Mouse (Mus musculus): ENCODE results near the gene Upk1b. TPM values are rescaled to one million over a fixed set of nuclear protein-coding genes. Genes with fewer than 3 reads are reported as not detected.
"Not testable (repeated sequence)": the region's sequence is repeated elsewhere in the genome, so short reads cannot be mapped to it uniquely, and the experiment has no call there.

The Upk1b gene
- not detected for total RNA-seq (2021)
- long read RNA-seq, experiment 1 = 0 reads
- long read RNA-seq, experiment 2 = 0 reads

DNA sequence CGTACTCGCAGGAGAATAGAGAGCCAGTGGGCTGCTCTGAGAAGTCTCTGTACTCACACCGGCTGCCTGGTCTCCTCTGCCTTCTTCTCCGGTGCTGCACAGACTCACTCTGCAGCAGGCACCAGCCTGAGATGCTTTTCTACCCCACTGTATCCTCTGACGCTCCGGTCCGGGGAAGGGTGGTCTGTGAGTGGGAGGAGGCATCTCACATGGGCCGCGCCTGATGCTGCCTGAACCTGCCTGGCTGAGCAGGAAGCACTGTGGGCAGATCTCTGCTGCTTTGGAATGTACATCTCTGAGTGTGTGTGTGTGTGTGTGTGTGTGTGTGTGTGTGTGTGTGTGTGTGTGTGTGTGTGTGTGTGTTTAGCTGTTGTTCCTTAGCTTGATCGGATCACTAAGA lies at the start of gene Upk1b:
Upk1b (minus strand) TSS at position 238 of the 400 bp plus-strand sequence.
- DNase-seq = no peak

DNA sequence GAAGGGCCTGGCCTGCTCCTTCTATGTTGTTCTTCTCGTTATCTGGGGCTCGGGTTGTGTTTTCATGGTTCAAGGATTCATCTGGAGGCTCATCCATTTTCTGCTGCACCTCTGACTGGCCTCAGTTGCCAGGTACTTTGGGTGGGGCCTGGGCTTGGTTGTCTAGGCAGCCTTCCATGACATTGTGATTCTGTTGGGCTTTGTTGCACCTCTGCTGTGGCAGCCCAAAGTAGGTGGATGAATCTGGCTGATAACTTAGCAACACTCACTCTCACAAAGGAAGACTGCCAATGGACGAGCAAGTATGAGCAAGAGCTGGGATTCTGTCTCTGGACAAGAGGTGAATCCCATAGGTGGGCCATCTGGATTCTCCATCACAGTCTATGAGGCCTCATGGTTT lies 28.5 kb upstream of the Upk1b start, which contains the start of gene 4930435E12Rik:
4930435E12Rik (minus strand) TSS at position 101 of the 400 bp plus-strand sequence.
- DNase-seq = no peak

DNA sequence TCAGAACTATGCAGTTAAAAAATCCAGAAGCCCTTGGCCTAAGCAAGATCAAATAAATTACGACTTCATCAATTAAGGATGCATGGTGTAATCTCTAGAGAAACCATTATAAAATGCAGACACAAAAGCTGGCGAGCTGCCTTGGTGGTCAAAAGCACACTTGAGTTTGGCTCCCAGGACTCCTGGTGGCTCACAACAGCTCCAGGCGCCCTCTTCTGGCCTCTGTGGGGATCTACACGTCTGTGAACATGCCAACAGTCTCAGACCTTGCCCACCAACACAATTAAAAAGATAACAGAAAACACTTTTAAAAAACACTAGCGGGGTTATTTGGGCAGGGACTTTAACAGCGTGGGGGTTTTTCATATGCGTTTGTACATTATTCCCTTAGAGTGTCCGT lies 12.4 kb upstream of the Upk1b start:
- DNase-seq = peak; percentile 23

DNA sequence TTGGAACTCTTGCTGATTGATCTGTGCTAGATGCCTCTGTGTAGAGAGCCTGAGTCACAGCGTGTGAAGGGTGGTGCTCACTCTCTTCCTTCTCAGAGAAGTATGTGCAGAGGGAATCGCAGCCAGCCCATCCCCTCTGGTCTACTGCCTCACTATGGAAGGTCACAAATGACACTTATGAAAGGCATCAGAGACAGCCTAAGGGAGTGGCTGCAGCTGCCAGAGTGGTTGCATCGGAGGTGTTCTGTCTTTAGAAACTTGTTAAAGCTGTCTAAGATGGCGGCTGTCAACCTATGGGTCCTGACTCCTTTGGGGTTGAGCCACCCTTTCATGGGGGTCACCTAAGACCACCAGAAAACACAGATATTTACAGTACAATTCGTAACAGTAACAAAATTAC lies 10.1 kb upstream of the Upk1b start:
- DNase-seq = no peak

DNA sequence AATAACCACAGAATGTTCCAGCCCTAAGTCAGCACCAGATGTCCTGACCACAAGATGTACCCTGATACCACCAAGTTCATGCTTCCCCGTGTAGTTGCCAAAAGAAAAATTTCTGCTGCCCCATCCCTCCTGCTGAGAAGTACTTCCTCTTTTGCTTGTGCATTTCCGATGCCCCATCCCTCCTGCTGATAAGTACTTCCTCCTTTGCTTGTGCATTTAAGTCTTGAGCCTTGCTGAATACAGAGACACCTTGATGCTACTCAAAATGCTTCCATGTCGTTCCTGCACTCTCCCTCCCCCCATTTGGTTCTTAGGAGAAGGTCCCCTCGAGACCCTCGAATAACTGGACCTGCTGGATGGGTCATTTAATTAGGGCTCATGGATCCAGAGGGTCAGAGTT lies 7.7 kb upstream of the Upk1b start:
- not testable (repeated sequence) for DNase-seq

DNA sequence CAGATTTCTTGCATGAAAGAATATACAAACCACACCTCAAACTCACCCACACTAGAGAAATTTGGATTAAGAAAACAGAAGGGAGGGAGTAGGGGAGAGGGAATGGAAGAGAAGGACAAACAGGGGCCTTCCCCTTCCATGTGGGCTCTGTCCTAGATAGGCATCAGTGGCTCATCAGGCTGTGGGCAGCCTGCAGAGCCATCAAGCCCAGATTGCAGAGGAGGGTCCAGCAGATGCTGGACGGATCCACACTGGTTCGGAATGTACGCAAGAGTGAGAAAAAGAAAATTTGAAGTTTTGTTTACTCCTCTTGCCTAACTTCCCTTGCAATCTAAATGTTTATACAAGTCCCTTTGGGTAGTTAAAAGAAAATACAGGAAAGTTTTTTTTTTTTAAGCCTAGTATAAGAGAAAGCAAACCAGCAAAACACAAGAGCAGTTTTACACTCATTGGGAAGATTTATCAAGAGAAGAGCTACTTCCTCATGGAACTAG lies 1.1 kb downstream of the Upk1b start:
- DNase-seq = no peak

DNA sequence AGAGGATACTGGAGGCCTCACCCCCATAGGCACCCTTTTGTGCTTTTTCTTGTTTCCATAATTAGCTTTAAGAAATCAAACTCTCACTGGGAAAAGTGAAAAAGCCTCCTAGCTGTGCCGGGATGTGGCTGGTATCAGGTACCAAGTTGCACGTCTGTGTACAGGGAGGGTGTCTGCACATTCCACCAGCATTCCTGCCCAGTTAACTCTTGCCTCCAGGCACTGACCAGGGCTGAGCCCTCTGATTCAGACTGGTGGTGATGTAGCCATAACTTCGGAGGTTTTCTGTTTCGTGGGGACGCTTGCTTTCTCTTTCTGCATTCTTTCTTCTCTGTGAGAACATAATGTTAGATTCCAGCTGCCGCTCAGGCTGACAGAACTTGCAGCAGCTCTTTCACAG lies 7.0 kb downstream of the Upk1b start:
- no peak for DNase-seq

DNA sequence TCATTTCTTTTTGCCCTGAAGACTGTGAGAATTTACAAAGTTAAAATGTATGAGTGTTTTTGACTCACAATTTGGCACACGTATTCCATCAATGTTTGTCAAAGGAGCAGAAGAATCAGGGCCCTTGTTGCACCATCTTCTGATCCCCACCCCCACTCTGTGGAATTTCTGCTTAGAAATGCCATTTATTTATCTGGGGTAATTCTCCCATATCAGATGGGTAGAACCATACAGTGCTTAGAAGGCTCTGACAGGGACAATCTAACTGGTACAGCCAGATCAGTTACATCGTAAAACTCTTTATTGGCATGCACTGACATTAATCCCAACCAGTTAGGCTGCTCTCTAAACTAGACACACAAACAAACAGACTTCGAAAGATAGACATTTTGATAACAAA lies 10.2 kb downstream of the Upk1b start:
- no peak for DNase-seq

DNA sequence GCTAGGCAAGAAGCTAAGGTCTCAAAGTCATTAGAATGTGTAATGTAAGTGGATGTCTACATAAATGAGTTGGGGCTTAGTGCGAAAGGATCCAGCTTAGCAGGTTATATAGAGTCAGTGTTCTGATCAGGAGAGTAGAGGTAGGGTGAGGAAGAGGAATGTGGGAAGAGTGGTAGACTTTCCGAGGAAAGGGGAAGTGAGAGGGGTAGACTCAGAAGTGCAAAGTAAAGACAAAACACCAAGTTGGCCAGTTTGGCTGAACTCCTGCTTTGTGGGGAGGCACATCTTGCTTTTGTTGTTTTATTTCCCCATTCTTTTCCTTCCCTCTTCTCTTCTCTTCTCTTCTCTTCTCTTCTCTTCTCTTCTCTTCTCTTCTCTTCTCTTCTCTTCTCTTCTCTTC lies 11.1 kb downstream of the Upk1b start:
- DNase-seq = no peak

DNA sequence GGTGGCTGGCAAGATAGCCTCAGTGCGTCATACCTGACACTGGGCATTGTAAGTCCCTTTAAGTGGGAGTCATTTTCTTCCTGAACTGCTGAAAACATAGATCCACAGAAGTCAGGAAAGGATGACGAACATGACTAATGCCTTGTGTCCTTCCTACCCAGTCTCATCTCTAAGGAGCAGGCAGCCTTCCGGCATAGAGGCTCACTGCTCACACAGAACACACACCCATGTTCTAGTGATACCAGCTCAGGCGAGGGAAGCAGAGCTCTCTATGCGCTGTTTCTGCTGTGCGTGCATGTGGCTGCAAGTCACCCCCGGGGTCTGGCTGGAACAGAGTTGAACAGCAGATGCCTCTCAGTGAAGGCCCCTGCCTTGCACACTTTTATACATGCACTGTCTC lies 14.8 kb downstream of the Upk1b start:
- no peak for DNase-seq

DNA sequence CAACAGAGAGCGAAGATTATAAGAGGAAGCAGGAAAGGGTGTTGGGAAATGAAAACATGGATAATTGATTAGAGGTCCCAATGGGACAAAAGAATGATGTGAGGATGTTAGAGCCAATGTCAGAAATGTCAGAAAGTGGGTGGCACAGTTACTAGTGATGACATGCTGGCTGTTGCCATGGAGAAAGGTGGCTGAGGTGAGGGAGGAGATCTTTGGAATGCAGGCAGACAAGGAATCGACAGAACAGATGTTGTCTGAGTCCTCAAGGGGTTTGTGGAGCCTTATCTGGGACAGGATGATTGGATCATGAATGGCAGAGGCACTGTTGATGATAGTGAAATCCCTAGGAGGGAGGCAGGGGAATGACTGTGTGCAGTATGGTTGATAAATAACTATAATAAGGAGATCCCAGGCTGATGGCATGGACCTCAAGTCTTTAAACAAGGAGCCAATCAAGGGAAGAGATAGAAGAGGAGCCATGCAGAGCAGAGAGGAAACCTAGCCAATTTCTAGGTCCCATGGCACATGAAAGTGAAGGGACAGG lies 17.5 kb downstream of the Upk1b start:
- DNase-seq = no peak

DNA sequence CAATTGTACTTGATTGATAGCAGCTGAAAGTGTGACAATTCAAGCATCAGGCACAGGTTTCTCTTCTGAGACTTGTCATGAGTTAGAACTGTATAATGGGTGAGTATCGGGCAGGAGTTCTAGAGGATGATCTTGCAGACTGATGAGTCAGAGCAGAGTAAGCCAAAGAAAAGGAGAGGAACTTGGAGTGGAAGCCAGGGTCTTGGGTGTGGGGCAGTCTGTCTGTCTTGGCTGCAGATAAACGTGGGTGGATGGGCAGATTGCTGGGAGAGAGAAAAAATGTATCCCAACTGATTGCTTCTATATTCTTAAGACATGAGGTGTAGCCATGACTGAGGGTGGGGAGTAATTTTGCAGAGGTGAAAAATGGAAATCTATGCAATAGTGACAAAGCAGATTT lies 18.2 kb downstream of the Upk1b start:
- DNase-seq = no peak

DNA sequence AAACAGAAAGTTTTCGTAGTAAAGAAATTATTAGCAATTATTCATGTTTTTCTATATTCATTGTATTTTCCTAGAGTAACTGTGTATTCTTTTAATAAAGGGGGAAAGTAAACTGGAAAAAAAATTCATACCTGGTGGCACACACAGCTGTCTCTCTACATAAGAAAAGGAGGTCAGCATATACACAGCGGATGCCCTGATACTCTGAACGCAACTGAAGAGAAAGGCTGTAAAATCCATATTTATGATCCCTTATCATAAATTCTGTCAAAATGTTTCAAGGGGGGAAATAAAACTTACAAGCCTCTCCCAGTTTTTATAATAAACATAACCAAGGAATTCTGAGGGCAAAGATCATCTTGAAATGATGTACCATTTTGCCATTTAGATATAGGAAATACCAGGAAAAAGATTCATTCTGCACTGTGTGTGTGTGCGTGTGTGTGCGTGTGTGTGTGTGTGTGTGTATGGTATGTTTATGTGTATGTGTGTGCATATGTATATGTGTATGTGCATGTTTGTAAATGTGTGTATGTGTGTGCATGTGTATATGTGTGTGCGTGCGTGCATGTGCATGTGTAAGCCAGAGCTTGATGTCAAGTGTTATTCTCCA lies 19.1 kb downstream of the Upk1b start:
- no peak for DNase-seq

DNA sequence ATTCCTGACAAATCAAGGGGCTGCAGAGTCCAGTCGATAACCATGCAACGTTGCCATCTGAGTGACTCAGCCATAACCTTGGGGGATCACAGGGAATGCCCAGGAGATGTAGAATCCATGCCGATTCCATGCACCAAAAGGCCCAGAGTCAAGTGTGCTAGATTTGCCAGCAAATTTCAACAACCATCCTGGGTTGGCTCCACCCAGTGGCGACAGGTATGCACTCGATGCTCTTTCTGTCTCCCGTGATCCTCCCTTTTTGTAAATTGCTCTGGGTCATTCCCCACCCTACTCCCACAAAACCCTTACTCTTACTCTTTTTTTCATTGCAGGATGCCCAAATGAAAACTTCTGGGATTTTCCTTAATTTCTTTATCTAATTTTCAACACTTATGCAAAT lies 23.8 kb downstream of the Upk1b start:
- no peak for DNase-seq

DNA sequence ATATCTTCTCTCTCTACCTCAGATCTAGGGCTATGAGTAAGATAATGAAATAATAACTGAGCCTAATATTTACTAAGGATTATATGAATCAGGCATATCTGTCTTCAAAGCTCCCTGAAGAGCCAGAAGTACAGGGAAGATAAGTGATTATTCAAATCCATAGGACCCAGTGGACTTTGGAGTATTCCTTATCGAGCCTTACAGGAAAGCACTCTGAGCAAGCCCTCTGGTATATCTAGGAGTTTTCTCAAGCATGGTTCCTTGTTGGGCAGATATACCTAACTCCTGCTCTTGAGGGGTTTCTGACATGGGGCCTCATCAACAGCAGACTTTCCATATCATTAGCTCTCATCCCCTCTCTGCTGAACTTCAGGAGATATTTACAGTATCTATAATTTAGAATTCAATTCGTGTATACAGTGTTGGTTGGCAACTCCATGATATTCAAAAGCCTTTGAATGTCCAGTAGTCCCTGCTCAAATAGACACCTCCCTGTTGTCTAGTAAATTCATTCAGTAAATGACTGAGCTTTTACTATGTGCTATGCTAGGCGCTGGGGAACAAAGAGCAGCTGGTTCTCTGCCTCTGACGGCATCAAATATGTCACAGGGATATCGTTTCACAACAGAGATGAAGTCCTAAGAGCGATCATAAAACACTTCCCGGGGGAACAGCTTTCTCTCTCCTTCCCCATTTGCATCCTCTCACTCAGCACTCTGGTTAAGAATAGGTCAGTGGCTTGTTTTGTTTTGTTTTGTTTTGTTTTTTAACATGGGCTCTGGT lies 25.0 kb downstream of the Upk1b start:
- no peak for DNase-seq

DNA sequence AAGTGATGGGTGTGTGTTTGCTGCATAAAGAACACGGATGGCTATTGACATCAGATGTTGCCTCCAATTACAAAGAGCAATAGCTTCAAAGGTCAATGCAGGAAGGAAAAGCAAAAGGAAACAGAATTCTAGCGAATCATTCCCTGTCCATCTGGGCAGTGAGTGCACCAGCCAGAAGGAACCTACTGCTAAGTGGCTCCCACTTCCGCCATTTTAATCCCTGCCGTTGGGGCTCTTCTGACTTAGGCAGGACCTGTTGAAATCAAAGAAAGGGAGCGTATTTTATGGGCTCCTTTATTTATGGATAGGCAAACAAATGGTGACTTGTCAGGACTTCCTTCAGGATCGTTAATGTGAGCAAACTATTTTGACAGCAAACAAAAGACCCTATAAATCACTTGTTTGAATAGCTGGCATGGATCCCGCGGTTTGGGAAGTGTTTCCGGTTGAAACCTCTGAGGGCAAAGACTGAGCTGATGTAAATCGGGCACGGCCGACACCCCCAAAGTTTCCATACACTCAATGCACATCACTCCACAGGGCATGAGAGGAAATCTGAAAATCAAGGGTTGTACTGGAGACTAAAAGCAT lies 27.1 kb downstream of the Upk1b start:
- DNase-seq = no peak

DNA sequence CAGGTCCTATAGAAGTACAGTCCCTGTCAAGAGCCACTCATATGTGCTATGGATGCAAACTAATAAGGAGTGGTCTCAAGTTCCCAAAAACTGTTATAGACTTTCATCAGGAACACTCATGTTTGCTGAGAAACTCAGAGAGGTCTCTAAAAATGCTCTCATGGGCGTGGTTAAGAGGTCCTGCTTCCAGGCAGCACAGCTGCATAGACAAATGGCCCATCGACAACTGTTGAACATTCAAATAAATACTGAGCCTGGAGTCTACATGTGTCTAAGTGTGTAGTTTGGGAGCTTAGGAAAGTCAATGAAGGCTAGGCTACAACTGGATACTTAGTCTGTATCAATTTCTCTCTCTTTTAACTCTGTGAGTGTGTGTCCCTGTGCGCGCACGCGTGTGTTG lies 29.0 kb downstream of the Upk1b start:
- DNase-seq = no peak

DNA sequence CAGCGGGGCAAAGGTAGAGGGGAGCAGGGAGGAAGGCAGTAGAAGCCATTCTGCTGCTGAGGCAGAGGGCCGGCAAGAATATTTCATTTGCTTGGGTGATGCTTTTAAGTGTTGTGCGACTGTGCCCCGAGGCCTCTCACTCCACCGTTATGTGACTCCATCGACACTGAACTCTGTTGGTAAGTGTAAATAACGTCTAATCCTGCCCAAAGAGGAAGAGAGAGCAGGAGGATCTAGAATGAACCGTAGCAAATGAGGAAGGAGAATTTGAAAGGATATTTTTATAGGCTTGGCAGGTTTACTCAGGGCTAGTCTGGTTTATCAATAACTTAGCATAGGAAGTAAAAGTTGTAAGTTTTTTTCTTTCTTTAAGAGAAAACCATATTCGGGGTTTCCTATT lies 30.6 kb downstream of the Upk1b start:
- no peak for DNase-seq

DNA sequence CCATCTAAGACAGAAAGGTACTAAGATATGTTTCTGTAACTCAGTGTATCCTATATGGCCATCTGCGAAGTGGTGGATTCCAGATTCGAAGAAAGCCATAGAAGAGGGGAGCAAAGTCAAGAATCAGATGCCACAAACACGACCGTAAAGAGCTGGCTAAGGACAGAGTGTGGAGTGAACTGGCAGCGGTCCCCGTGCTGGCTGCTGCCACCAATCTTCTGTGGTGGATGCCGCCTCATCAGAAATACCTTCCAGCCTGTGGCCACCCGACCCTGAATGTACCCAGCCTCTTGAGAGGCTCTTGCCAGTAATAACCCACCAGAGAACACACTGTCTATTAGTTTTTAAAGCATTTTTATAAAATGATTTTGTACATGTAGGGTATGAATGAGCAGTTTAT lies 31.7 kb downstream of the Upk1b start:
- DNase-seq = no peak

DNA sequence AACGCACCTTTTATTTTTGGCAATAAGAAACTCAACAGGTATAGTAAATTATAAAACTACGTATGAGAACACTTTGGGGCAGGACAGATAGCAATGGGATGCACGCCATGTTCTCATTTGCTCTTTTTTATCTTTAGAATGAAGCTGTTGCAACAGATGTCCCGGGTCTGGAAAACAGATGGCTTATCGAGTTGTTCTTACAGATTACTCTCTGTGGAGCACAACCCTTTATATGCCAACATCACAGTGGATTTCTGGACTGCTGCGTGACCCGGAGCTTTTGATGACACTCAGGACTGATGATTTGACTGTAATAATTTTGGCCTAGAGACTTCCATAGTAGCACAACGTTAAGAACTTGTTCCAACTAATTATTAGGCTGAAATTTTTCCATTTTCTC lies 32.4 kb downstream of the Upk1b start:
- DNase-seq = no peak

DNA sequence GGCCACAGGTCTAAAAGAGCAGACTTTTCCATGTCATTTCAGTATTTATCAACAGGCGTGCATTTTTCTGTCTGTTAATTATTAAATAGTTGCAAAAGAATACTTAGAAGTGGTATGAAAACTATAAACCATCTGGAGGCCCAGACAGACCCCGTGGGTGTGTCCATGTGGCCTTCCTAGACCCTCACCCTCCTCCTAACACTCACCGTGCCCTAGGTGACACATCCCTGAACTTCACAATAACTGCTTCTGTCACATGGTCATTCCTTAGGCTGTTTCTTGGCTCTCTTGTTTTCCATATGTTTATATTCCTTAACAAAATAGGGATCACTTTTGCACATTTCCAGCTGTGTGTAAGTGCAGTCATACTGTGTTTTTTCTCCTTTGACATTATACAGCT lies 33.5 kb downstream of the Upk1b start:
- DNase-seq = no peak

DNA sequence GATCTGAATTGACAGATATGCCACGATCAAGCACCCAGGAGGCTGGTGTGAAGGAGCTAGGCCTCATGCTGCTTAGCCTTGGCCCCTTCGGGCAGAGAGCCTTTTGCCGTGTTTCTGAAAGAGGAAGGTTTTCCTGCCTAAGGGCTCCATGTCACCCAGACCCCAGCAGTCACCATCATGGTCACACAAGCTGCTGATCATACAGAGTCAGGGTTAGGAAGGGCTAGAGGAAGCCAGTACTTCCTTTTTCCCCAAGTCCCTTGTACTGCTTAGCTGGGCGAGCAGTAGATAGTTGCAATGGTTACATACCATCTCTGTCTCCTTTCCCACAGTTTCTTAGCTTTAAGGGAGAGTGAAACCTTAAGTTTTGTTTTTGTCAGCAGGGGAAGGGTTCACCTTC lies 36.6 kb downstream of the Upk1b start:
- no peak for DNase-seq

DNA sequence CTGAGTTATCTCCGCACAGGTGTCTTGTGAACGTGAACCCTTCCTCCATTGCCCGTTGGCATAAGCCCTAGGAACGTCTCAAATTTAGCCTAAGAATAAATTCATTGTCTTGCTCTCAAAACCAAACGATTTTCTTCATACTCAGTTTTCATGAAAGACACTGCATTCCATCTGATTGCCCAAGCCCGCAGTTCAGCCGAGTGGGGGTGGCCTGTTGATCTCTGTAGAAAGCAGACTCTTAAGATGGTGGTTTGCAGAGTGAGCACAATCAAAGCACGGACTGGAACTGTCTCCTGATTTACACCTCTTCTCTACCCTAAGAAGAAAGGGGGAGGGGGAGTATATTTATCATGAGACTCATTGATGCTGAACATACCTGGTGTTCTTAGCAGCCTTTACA lies 37.7 kb downstream of the Upk1b start:
- DNase-seq = no peak

Data from gastrocnemius, postnatal 25 days (tissue).